8 mouse cellular contexts compared by ENCODE assay signal in the genomic region with DNA sequence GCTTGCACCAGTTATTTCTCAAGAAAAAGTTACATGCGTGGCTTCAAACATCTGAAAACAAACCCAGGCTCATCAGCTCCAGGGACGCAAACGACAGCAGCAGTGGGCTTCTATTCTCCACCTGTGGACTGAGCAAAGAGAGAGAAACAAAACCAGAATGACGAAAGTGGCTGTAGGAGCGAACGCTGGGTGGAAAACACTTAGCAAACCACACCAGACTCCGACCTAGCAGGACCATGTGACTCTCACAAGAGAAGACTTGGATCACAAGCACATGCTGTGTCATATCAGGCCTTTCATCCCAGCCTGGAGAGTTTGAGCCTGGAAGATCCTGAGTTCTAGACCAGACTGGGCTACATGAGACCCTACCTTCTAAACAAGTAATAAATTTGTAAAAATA. TPM values are rescaled to one million over a fixed set of nuclear protein-coding genes. Genes with fewer than 3 reads are reported as not detected.
DNase-seq lines count a peak whose midpoint lies in the region; ATAC-seq and TF ChIP-seq lines count a peak whose summit lies in the region.
"Had no signal": no experiment of that assay in that cellular context is flagged by ENCODE, and none has a peak within 500 bp of the region (broad histone marks: within the 10 kb centered on the region; RNA-seq: fewer than 3 reads in every experiment).

No protein-coding gene starts in this region.

- H3K4me3 ChIP-seq in hindbrain, postnatal 0 days (ENCODE audit: low read length): no peak overlapping the region
- H3K4me3 ChIP-seq in hindbrain, embryonic 12.5 days: no peak overlapping the region
- no peak overlapping the region for H3K4me3 ChIP-seq in intestine, postnatal 0 days (ENCODE audit: low read depth, low read length)

- TF ChIP-seq CTCF in hindbrain, postnatal 0 days (IDR thresholded peaks at IDR 0.05; ENCODE audit: low read depth): no peak
- no peak for TF ChIP-seq CTCF in intestine, postnatal 0 days (IDR thresholded peaks at IDR 0.05; ENCODE audit: low read depth)

- no peak for DNase-seq in hindbrain, postnatal 0 days (ENCODE audit: low spot score)
- peak; percentile 48 for DNase-seq in thymus, postnatal 25 days
- no peak for DNase-seq in thymus, postnatal 4 days
- DNase-seq in embryo, embryonic 10 days (ENCODE audit: low spot score): no peak
- no peak for DNase-seq in cerebellum, adult 18-20 months
- DNase-seq: gastrocnemius, postnatal 36 days had no signal

- no peaks in the 10 kb centered on the region for H3K36me3 ChIP-seq in hindbrain, postnatal 0 days (ENCODE audit: insufficient read depth, low read length)
- no peaks in the 10 kb centered on the region for H3K36me3 ChIP-seq in hindbrain, embryonic 12.5 days
- no peaks in the 10 kb centered on the region for H3K36me3 ChIP-seq in intestine, postnatal 0 days (ENCODE audit: control insufficient read depth, insufficient read depth)

- peaks cover 12% of the 10 kb centered on the region for H3K4me1 ChIP-seq in hindbrain, postnatal 0 days (ENCODE audit: insufficient read depth, low read length)
- H3K4me1 ChIP-seq in hindbrain, embryonic 12.5 days: peaks cover 7% of the 10 kb centered on the region
- H3K4me1 ChIP-seq in intestine, postnatal 0 days (replicated peaks; ENCODE audit: control insufficient read depth, insufficient read depth, low read length): peaks cover 21% of the 10 kb centered on the region

- H3K27ac ChIP-seq in hindbrain, postnatal 0 days: peak overlapping the region; percentile 74; the same call in 1 of the 2 replicates
- no peak overlapping the region for H3K27ac ChIP-seq in hindbrain, embryonic 12.5 days
- H3K27ac ChIP-seq in intestine, postnatal 0 days (ENCODE audit: low read depth, low read length): peak overlapping the region; percentile 65

- 76% methylated on average over 7 of the region's 7 CpGs for WGBS in hindbrain, postnatal 0 days
- WGBS in hindbrain, embryonic 12.5 days: 80% methylated on average over 7 of the region's 7 CpGs
- WGBS in intestine, postnatal 0 days: 76% methylated on average over 7 of the region's 7 CpGs

- H3K9ac ChIP-seq in hindbrain, postnatal 0 days (replicated peaks; ENCODE audit: low read length): no peak overlapping the region
- no peak overlapping the region for H3K9ac ChIP-seq in hindbrain, embryonic 12.5 days
- no peak overlapping the region for H3K9ac ChIP-seq in intestine, postnatal 0 days (ENCODE audit: low read depth, low read length)

- H3K4me2 ChIP-seq in hindbrain, postnatal 0 days (ENCODE audit: low read depth, low read length): no peak overlapping the region
- no peak overlapping the region for H3K4me2 ChIP-seq in hindbrain, embryonic 12.5 days (replicated peaks)
- no peak overlapping the region for H3K4me2 ChIP-seq in intestine, postnatal 0 days (replicated peaks; ENCODE audit: low read depth)

- ATAC-seq in hindbrain, postnatal 0 days: no peak
- ATAC-seq in hindbrain, embryonic 12.5 days (ENCODE audit: low FRiP score): no peak
- ATAC-seq in intestine, postnatal 0 days: no peak

- H3K27me3 ChIP-seq in hindbrain, postnatal 0 days (ENCODE audit: insufficient read depth, low read length): no peaks in the 10 kb centered on the region
- H3K27me3 ChIP-seq in hindbrain, embryonic 12.5 days: no peaks in the 10 kb centered on the region; the same call in 1 of the 2 replicates
- H3K27me3 ChIP-seq in intestine, postnatal 0 days (replicated peaks; ENCODE audit: control insufficient read depth, insufficient read depth, low read length): no peaks in the 10 kb centered on the region

- no peaks in the 10 kb centered on the region for H3K9me3 ChIP-seq in hindbrain, postnatal 0 days (ENCODE audit: low read length)
- H3K9me3 ChIP-seq in hindbrain, embryonic 12.5 days (replicated peaks): no peaks in the 10 kb centered on the region
- H3K9me3 ChIP-seq in intestine, postnatal 0 days (ENCODE audit: control insufficient read depth): no peaks in the 10 kb centered on the region

RNA-seq across cellular contexts. Expression of a gene that starts 41.8 kb away (rescaled TPM):
- 33.4 and 35.2 TPM in 2 replicates for total RNA-seq in hindbrain, postnatal 0 days (2014; rRNA removed)
- 36.1 and 40.7 TPM in 2 replicates for polyA plus RNA-seq in hindbrain, postnatal 0 days (2015; fragmentation: Nextera tagmentation; extraction: Ambion mirVana)
- 63.6 and 67.9 TPM in 2 replicates for polyA plus RNA-seq in hindbrain, embryonic 12.5 days (2016; fragmentation: Nextera tagmentation; extraction: Ambion mirVana)
- 19.3 and 25.4 TPM in 2 replicates for polyA plus RNA-seq in intestine, postnatal 0 days (2015; fragmentation: Nextera tagmentation; extraction: Ambion mirVana)
